ENCODE assay signal across 8 mouse cellular contexts in genomic region chr12:108651053-108651660, GRCm38 (mm10). TPM values are rescaled to one million over a fixed set of nuclear protein-coding genes. Genes with fewer than 3 reads are reported as not detected.
DNase-seq lines count a peak whose midpoint lies in the region; ATAC-seq lines count a peak whose summit lies in the region.

No protein-coding gene starts in this region.

- no peak overlapping the region for H3K4me2 ChIP-seq in forebrain, embryonic 11.5 days (ENCODE audit: low read depth, low read length, severe bottlenecking)

- DNase-seq in cerebellum, postnatal 10 days: peak; percentile 49 to 62
- DNase-seq in cerebellum, adult 11-12 months: no peak
- peak; percentile 64 for DNase-seq in retina, adult 2 months (ENCODE audit: low read depth, low spot score)
- no peak for DNase-seq in retina, embryonic 14.5 days (ENCODE audit: low spot score)
- peak; percentile 83 for DNase-seq in kidney, postnatal 14 days
- no peak for DNase-seq in forebrain, embryonic 11.5 days (ENCODE audit: low spot score)
- no peak for DNase-seq in cerebellum, adult 9-10 months

- H3K4me3 ChIP-seq in forebrain, embryonic 11.5 days (ENCODE audit: low read depth, low read length): no peak overlapping the region

- H3K9ac ChIP-seq in forebrain, embryonic 11.5 days (ENCODE audit: low read length): no peak overlapping the region

- no peaks in the 10 kb centered on the region for H3K9me3 ChIP-seq in forebrain, embryonic 11.5 days (ENCODE audit: control insufficient read depth, low read length)

- H3K4me1 ChIP-seq in forebrain, embryonic 11.5 days (replicated peaks; ENCODE audit: control insufficient read depth, insufficient read depth, low read length): no peaks in the 10 kb centered on the region

- ATAC-seq in neutrophil, adult 5-6 weeks (ENCODE audit: extremely low read depth, insufficient number of reproducible peaks, low FRiP score, poor library complexity, severe bottlenecking): peak; percentile 75
- no peak for ATAC-seq in forebrain, embryonic 11.5 days (replicated peaks; ENCODE audit: low FRiP score)

- H3K27ac ChIP-seq in forebrain, embryonic 11.5 days (ENCODE audit: low read depth, low read length): no peak overlapping the region

- H3K36me3 ChIP-seq in forebrain, embryonic 11.5 days (ENCODE audit: control insufficient read depth, insufficient read depth, low read length): peaks cover 5% of the 10 kb centered on the region

- H3K27me3 ChIP-seq in forebrain, embryonic 11.5 days (ENCODE audit: control insufficient read depth, insufficient read depth, low read length): no peaks in the 10 kb centered on the region

- WGBS in forebrain, embryonic 11.5 days: 67% methylated on average over 7 of the region's 7 CpGs

RNA-seq across cellular contexts. Expression of gene Degs2, which starts 51.0 kb away (rescaled TPM):
- not detected in 2 replicates for total RNA-seq in neutrophil, adult 5-6 weeks (2017)
- 1.8 and 2.5 TPM in 2 replicates for polyA plus RNA-seq in forebrain, embryonic 11.5 days (2014; fragmentation: Nextera tagmentation; extraction: Ambion mirVana)

Comparison
In these comparisons a context has a peak if more than half of its experiments do, and no peak if none do; other contexts are left out.
1. DNase-seq: peak in cerebellum, postnatal 10 days (2 of 2), retina, adult 2 months (single experiment) and kidney, postnatal 14 days (single experiment); none in cerebellum, adult 11-12 months (single experiment), retina, embryonic 14.5 days (single experiment), forebrain, embryonic 11.5 days (single experiment) and cerebellum, adult 9-10 months (single experiment).